Mouse (Mus musculus): ENCODE data around the gene Serac1. TPM values are rescaled to one million over a fixed set of nuclear protein-coding genes. Genes with fewer than 3 reads are reported as not detected.

The Serac1 gene
- total and polyA plus RNA-seq, 3 experiments = 6.9 to 9.6 (median 9.6) TPM

DNA sequence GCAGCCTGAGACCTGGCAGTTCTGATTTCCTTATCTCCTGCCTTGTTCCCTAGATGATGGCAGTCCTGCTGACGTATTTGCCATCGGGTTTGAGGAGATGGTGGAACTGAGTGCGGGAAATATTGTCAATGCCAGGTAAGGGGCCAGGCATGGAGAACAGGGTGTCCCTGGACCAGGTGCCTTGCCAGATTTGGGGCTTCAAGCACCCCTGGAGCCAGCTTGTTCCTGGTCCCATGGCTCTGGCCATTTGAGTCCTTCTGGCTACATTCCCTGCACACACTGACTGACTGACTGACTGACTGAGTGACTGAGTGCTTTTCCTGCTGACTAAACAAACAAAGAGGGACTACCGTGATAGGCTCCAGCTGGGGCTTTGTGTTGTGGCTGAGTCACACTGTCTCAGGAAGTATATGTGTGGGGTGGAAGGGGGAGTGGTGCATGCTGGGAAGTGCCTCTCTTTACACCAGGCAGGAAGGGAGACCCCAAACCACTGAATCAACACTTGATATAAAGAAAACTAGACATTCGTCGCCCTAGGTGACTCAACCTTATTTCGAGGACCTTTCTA is 63.2 kb downstream of the Serac1 start:
- H3K4me1 ChIP-seq (ENCODE audit: insufficient read depth, low read depth, low read length) = no peaks in the 10 kb centered on the region
- no peaks in the 10 kb centered on the region for H3K36me3 ChIP-seq (replicated peaks)
- H3K9me3 ChIP-seq (replicated peaks) = no peaks in the 10 kb centered on the region
- TF ChIP-seq TAL1 (conservative IDR thresholded peaks at IDR 0.05; ENCODE audit: low read depth, low read length) = no peak
- no peak for TF ChIP-seq GATA1 (IDR thresholded peaks at IDR 0.05; ENCODE audit: borderline replicate concordance, low read length)
- no peak for TF ChIP-seq CTCF (IDR thresholded peaks at IDR 0.05; ENCODE audit: low read depth, low read length)
- TF ChIP-seq POLR2AphosphoS5 (IDR thresholded peaks at IDR 0.05; ENCODE audit: insufficient replicate concordance, low read depth, low read length) = no peak
- TF ChIP-seq GATA2 (IDR thresholded peaks at IDR 0.05; ENCODE audit: borderline replicate concordance, low read depth, low read length) = no peak
- H3K27me3 ChIP-seq (ENCODE audit: insufficient read depth, low read length) = peaks cover 25% of the 10 kb centered on the region
- ATAC-seq (ENCODE audit: extremely low read depth, insufficient number of reproducible peaks, low FRiP score, poor library complexity, severe bottlenecking) (peak; percentile 34; the same call in 1 of the 2 replicates), DNase-seq (ENCODE audit: low spot score) (no peak)
- no peak overlapping the region for H3K4me3 ChIP-seq (ENCODE audit: low read depth, low read length)

GRCm38 (mm10) chr17:6014985-6015384 is 64.6 kb downstream of the Serac1 start:
- no peak for TF ChIP-seq GATA2 (IDR thresholded peaks at IDR 0.05; ENCODE audit: borderline replicate concordance, low read depth, low read length)
- TF ChIP-seq CTCF (IDR thresholded peaks at IDR 0.05; ENCODE audit: low read depth, low read length) = no peak
- TF ChIP-seq POLR2AphosphoS5 (IDR thresholded peaks at IDR 0.05; ENCODE audit: insufficient replicate concordance, low read depth, low read length) = no peak
- TF ChIP-seq GATA1 (IDR thresholded peaks at IDR 0.05; ENCODE audit: borderline replicate concordance, low read length) = no peak
- no peak for TF ChIP-seq TAL1 (conservative IDR thresholded peaks at IDR 0.05; ENCODE audit: low read depth, low read length)
- DNase-seq (ENCODE audit: low spot score) (no peak), ATAC-seq (ENCODE audit: extremely low read depth, insufficient number of reproducible peaks, low FRiP score, poor library complexity, severe bottlenecking) (no peak)
- H3K4me3 ChIP-seq (ENCODE audit: low read depth, low read length) = no peak overlapping the region
- no peaks in the 10 kb centered on the region for H3K9me3 ChIP-seq (replicated peaks)
- H3K36me3 ChIP-seq (replicated peaks) = no peaks in the 10 kb centered on the region
- peaks cover 25% of the 10 kb centered on the region for H3K27me3 ChIP-seq (ENCODE audit: insufficient read depth, low read length)
- H3K4me1 ChIP-seq (ENCODE audit: insufficient read depth, low read depth, low read length) = no peaks in the 10 kb centered on the region

GRCm38 (mm10) chr17:6013079-6013478 is 66.5 kb downstream of the Serac1 start:
- DNase-seq (ENCODE audit: low spot score) (no peak), ATAC-seq (ENCODE audit: extremely low read depth, insufficient number of reproducible peaks, low FRiP score, poor library complexity, severe bottlenecking) (no peak)
- no peak for TF ChIP-seq TAL1 (conservative IDR thresholded peaks at IDR 0.05; ENCODE audit: low read depth, low read length)
- no peak for TF ChIP-seq POLR2AphosphoS5 (IDR thresholded peaks at IDR 0.05; ENCODE audit: insufficient replicate concordance, low read depth, low read length)
- no peak for TF ChIP-seq CTCF (IDR thresholded peaks at IDR 0.05; ENCODE audit: low read depth, low read length)
- no peak for TF ChIP-seq GATA1 (IDR thresholded peaks at IDR 0.05; ENCODE audit: borderline replicate concordance, low read length)
- TF ChIP-seq GATA2 (IDR thresholded peaks at IDR 0.05; ENCODE audit: borderline replicate concordance, low read depth, low read length) = no peak
- H3K27me3 ChIP-seq (ENCODE audit: insufficient read depth, low read length) = peaks cover 19% of the 10 kb centered on the region
- H3K9me3 ChIP-seq (replicated peaks) = no peaks in the 10 kb centered on the region
- no peak overlapping the region for H3K4me3 ChIP-seq (ENCODE audit: low read depth, low read length)
- H3K4me1 ChIP-seq (ENCODE audit: insufficient read depth, low read depth, low read length) = no peaks in the 10 kb centered on the region
- H3K36me3 ChIP-seq (replicated peaks) = no peaks in the 10 kb centered on the region

DNA sequence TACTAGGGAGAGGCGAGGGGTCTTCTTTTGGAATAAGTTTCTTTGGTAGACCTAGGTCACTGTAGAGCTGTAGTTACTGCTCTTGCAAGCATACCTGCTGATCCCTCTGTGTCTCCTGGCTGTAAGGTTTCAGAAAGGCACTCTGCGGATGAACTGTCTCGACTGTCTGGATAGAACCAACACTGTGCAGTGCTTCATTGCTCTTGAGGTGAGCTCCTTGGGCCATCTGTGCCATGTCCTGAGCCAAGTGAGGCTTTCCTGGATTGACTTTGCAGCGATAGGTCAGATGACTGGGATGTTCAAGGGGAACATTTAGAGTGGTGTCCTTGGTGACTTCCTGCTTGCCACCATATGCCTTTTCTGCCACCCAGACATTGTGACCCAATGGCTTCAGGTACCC is 69.9 kb downstream of the Serac1 start:
- TF ChIP-seq POLR2AphosphoS5 (IDR thresholded peaks at IDR 0.05; ENCODE audit: insufficient replicate concordance, low read depth, low read length) (no peak), CTCF (IDR thresholded peaks at IDR 0.05; ENCODE audit: low read depth, low read length) (no peak), GATA2 (IDR thresholded peaks at IDR 0.05; ENCODE audit: borderline replicate concordance, low read depth, low read length) (no peak), GATA1 (IDR thresholded peaks at IDR 0.05; ENCODE audit: borderline replicate concordance, low read length) (no peak), TAL1 (conservative IDR thresholded peaks at IDR 0.05; ENCODE audit: low read depth, low read length) (no peak)
- Histone ChIP-seq H3K4me1 (ENCODE audit: insufficient read depth, low read depth, low read length) (0 out of 2 replicates have a peak, but pooled peaks cover 3% of the 10 kb centered on the region), H3K36me3 (replicated peaks) (no peaks in the 10 kb centered on the region), H3K9me3 (replicated peaks) (no peaks in the 10 kb centered on the region), H3K4me3 (ENCODE audit: low read depth, low read length) (no peak overlapping the region), H3K27me3 (ENCODE audit: insufficient read depth, low read length) (peaks cover 13% of the 10 kb centered on the region)
- DNase-seq (ENCODE audit: low spot score) (no peak), ATAC-seq (ENCODE audit: extremely low read depth, insufficient number of reproducible peaks, low FRiP score, poor library complexity, severe bottlenecking) (no peak)

- Histone ChIP-seq H3K4me1 (ENCODE audit: insufficient read depth, low read depth, low read length) (0 out of 2 replicates have a peak, but pooled peaks cover 3% of the 10 kb centered on the region), H3K27me3 (ENCODE audit: insufficient read depth, low read length) (peaks cover 12% of the 10 kb centered on the region), H3K4me3 (ENCODE audit: low read depth, low read length) (no peak overlapping the region), H3K36me3 (replicated peaks) (no peaks in the 10 kb centered on the region), H3K9me3 (replicated peaks) (no peaks in the 10 kb centered on the region)
- TF ChIP-seq TAL1 (conservative IDR thresholded peaks at IDR 0.05; ENCODE audit: low read depth, low read length) (no peak), GATA1 (IDR thresholded peaks at IDR 0.05; ENCODE audit: borderline replicate concordance, low read length) (no peak), POLR2AphosphoS5 (IDR thresholded peaks at IDR 0.05; ENCODE audit: insufficient replicate concordance, low read depth, low read length) (no peak)
- no peak for ATAC-seq (ENCODE audit: extremely low read depth, insufficient number of reproducible peaks, low FRiP score, poor library complexity, severe bottlenecking)
- no peak for DNase-seq (ENCODE audit: low spot score)
Observed at GRCm38 (mm10) chr17:6008590-6008989, 71.0 kb downstream of the Serac1 start.

DNA sequence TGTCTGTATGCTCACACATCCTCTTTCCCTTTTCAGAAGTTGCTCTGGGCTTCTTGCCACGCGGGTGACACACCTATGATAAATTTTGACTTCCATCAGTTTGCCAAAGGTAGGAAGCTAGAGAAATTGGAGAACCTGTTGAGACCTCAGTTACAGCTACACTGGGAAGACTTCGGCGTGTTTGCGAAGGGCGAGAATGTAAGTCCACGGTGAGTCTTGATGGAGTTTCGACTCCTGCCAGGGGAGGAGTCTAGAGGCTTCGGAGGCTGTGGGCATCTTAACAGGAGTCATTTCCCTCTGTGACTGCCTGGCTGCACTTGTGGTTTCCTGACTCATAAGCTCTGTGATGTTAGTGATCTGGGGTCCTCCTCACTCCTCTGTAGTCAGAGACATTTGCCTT is 71.6 kb downstream of the Serac1 start:
- ATAC-seq (ENCODE audit: extremely low read depth, insufficient number of reproducible peaks, low FRiP score, poor library complexity, severe bottlenecking) = no peak
- no peak for TF ChIP-seq POLR2AphosphoS5 (IDR thresholded peaks at IDR 0.05; ENCODE audit: insufficient replicate concordance, low read depth, low read length)
- TF ChIP-seq TAL1 (conservative IDR thresholded peaks at IDR 0.05; ENCODE audit: low read depth, low read length) = no peak
- TF ChIP-seq GATA2 (IDR thresholded peaks at IDR 0.05; ENCODE audit: borderline replicate concordance, low read depth, low read length) = no peak
- no peak for TF ChIP-seq CTCF (IDR thresholded peaks at IDR 0.05; ENCODE audit: low read depth, low read length)
- no peak for TF ChIP-seq GATA1 (IDR thresholded peaks at IDR 0.05; ENCODE audit: borderline replicate concordance, low read length)
- H3K36me3 ChIP-seq (replicated peaks) = no peaks in the 10 kb centered on the region
- no peaks in the 10 kb centered on the region for H3K9me3 ChIP-seq (replicated peaks)
- H3K27me3 ChIP-seq (ENCODE audit: insufficient read depth, low read length) = peaks cover 9% of the 10 kb centered on the region
- no peak for DNase-seq (ENCODE audit: low spot score)
- no peak overlapping the region for H3K4me3 ChIP-seq (ENCODE audit: low read depth, low read length)
- H3K4me1 ChIP-seq (ENCODE audit: insufficient read depth, low read depth, low read length) = 0 out of 2 replicates have a peak, but pooled peaks cover 3% of the 10 kb centered on the region
